11 mouse cellular contexts compared by ENCODE assay signal in genomic region chr3:35481841-35482240, GRCm38 (mm10).
DNase-seq lines count a peak whose midpoint lies in the region; ATAC-seq and TF ChIP-seq lines count a peak whose summit lies in the region.
"Had no signal": no experiment of that assay in that cellular context is flagged by ENCODE, and none has a peak within 500 bp of the region (broad histone marks: within the 10 kb centered on the region; RNA-seq: fewer than 3 reads in every experiment).

No protein-coding gene starts in this region.

- peak overlapping the region; percentile 59 for H3K4me2 ChIP-seq in heart, embryonic 15.5 days
- H3K4me2 ChIP-seq in forebrain, embryonic 15.5 days (replicated peaks), result peak overlapping the region; percentile 41
- H3K4me2 ChIP-seq in midbrain, embryonic 14.5 days (ENCODE audit: low read length), result peak overlapping the region; percentile 42
- H3K4me2 ChIP-seq: limb, embryonic 15.5 days; stomach, embryonic 15.5 days had no signal

- no peak overlapping the region for H3K27ac ChIP-seq in heart, embryonic 15.5 days
- H3K27ac ChIP-seq in forebrain, embryonic 15.5 days (replicated peaks), result no peak overlapping the region
- no peak overlapping the region for H3K27ac ChIP-seq in midbrain, embryonic 14.5 days (replicated peaks; ENCODE audit: low read depth, low read length)
- H3K27ac ChIP-seq in kidney, adult 2 months (ENCODE audit: insufficient read depth, low read depth, low read length), result no peak overlapping the region
- H3K27ac ChIP-seq: limb, embryonic 15.5 days; stomach, embryonic 15.5 days had no signal

- no peaks in the 10 kb centered on the region for H3K36me3 ChIP-seq in heart, embryonic 15.5 days
- no peaks in the 10 kb centered on the region for H3K36me3 ChIP-seq in forebrain, embryonic 15.5 days
- no peaks in the 10 kb centered on the region for H3K36me3 ChIP-seq in midbrain, embryonic 14.5 days (ENCODE audit: control insufficient read depth, insufficient read depth, low read length)
- no peaks in the 10 kb centered on the region for H3K36me3 ChIP-seq in kidney, adult 2 months (ENCODE audit: control insufficient read depth, insufficient read depth, low read length)
- H3K36me3 ChIP-seq: limb, embryonic 15.5 days; stomach, embryonic 15.5 days had no signal

- peak overlapping the region; percentile 29 for H3K4me3 ChIP-seq in heart, embryonic 15.5 days
- H3K4me3 ChIP-seq in forebrain, embryonic 15.5 days, result peak overlapping the region; percentile 17
- 0 out of 2 replicates have a peak overlapping the region, but pooled peaks have one; percentile 4 for H3K4me3 ChIP-seq in midbrain, embryonic 14.5 days (replicated peaks; ENCODE audit: low read depth, low read length)
- no peak overlapping the region for H3K4me3 ChIP-seq in kidney, adult 2 months (ENCODE audit: insufficient read depth, low read depth, low read length)
- H3K4me3 ChIP-seq: limb, embryonic 15.5 days; stomach, embryonic 15.5 days had no signal

- TF ChIP-seq CTCF in brain, embryonic 14.5 days (IDR thresholded peaks at IDR 0.05; ENCODE audit: borderline replicate concordance, extremely low read depth, insufficient read depth, insufficient read length), result no peak
- no peak for TF ChIP-seq CTCF in kidney, adult 2 months (conservative IDR thresholded peaks at IDR 0.05; ENCODE audit: insufficient read depth, insufficient read length, low read depth, low read length)

- 25% methylated on average over 11 of the region's 11 CpGs for WGBS in heart, embryonic 15.5 days
- WGBS in forebrain, embryonic 15.5 days, result 11% methylated on average over 11 of the region's 11 CpGs
- WGBS in midbrain, embryonic 14.5 days, result 12% methylated on average over 11 of the region's 11 CpGs
- 38% methylated on average over 11 of the region's 11 CpGs for WGBS in kidney, adult 2 months

- H3K27me3 ChIP-seq in heart, embryonic 15.5 days, result peaks cover 11% of the 10 kb centered on the region
- no peaks in the 10 kb centered on the region for H3K27me3 ChIP-seq in forebrain, embryonic 15.5 days
- H3K27me3 ChIP-seq in midbrain, embryonic 14.5 days (ENCODE audit: control insufficient read depth, insufficient read depth, low read length), result no peaks in the 10 kb centered on the region
- H3K27me3 ChIP-seq in kidney, adult 2 months (replicated peaks; ENCODE audit: control insufficient read depth, insufficient read depth, low read length), result no peaks in the 10 kb centered on the region

- no peak for TF ChIP-seq POLR2A in brain, embryonic 14.5 days (IDR thresholded peaks at IDR 0.05; ENCODE audit: borderline replicate concordance, extremely low read depth, insufficient read depth, insufficient read length, poor library complexity, severe bottlenecking)
- no peak for TF ChIP-seq POLR2A in kidney, adult 2 months (IDR thresholded peaks at IDR 0.05; ENCODE audit: low read depth, low read length)

- ATAC-seq in heart, embryonic 15.5 days (replicated peaks; ENCODE audit: insufficient number of reproducible peaks, insufficient read depth, low FRiP score, low read depth), result no peak
- ATAC-seq in forebrain, embryonic 15.5 days (replicated peaks), result peak; percentile 63
- ATAC-seq in midbrain, embryonic 14.5 days (ENCODE audit: low FRiP score, low TSS enrichment), result no peak
- no peak for ATAC-seq in erythroblast, adult 5-6 weeks (replicated peaks; ENCODE audit: low FRiP score, poor library complexity, severe bottlenecking)
- ATAC-seq: intestine, embryonic 16.5 days had no signal

- H3K9ac ChIP-seq in heart, embryonic 15.5 days, result no peak overlapping the region
- H3K9ac ChIP-seq in forebrain, embryonic 15.5 days (replicated peaks), result peak overlapping the region; percentile 3; the same call in 1 of the 2 replicates
- no peak overlapping the region; the same call in 1 of the 2 replicates for H3K9ac ChIP-seq in midbrain, embryonic 14.5 days (replicated peaks; ENCODE audit: low read length)
- H3K9ac ChIP-seq: limb, embryonic 15.5 days; stomach, embryonic 15.5 days had no signal

- peaks cover 13% of the 10 kb centered on the region for H3K4me1 ChIP-seq in heart, embryonic 15.5 days (replicated peaks)
- peaks cover 20% of the 10 kb centered on the region for H3K4me1 ChIP-seq in forebrain, embryonic 15.5 days
- H3K4me1 ChIP-seq in midbrain, embryonic 14.5 days (ENCODE audit: control insufficient read depth, insufficient read depth, low read length), result peaks cover 9% of the 10 kb centered on the region
- H3K4me1 ChIP-seq in kidney, adult 2 months (ENCODE audit: control insufficient read depth, insufficient read depth, low read length), result no peaks in the 10 kb centered on the region
- H3K4me1 ChIP-seq: limb, embryonic 15.5 days; stomach, embryonic 15.5 days had no signal

- H3K9me3 ChIP-seq in heart, embryonic 15.5 days (replicated peaks), result no peaks in the 10 kb centered on the region
- H3K9me3 ChIP-seq in forebrain, embryonic 15.5 days, result no peaks in the 10 kb centered on the region
- H3K9me3 ChIP-seq in midbrain, embryonic 14.5 days (ENCODE audit: control insufficient read depth, low read length), result no peaks in the 10 kb centered on the region
- H3K9me3 ChIP-seq: limb, embryonic 15.5 days; stomach, embryonic 15.5 days had no signal

- no peak for DNase-seq in heart, postnatal 14 days
- DNase-seq in brain, embryonic 14.5 days (ENCODE audit: low read depth), result peak; percentile 60
- DNase-seq in midbrain, embryonic 14.5 days, result peak; percentile 51
- DNase-seq in thymus, adult 18-20 months, result no peak
- DNase-seq in kidney, adult 2 months, result no peak

- intact Hi-C loops in heart, postnatal 14 days (cut with DNase I), result loop anchor here (1.0 to 10.0 kb wide), 4 partner anchors 377 to 1525 kb away; no protein-coding TSS in a partner anchor

Comparison
In these comparisons a context has a peak if more than half of its experiments do, and no peak if none do; other contexts are left out.
1. DNase-seq: peak in brain, embryonic 14.5 days (single experiment) and midbrain, embryonic 14.5 days (single experiment); none in heart, postnatal 14 days (0 of 2), thymus, adult 18-20 months (0 of 2) and kidney, adult 2 months (single experiment).
2. Peak in every context shown above with its lines, with median percentiles within 50 percentile points of each other: H3K4me2 ChIP-seq.